Mouse (Mus musculus) neural tube, embryonic 14.5 days (tissue): ENCODE data around the gene Celf1. TPM values are rescaled to one million over a fixed set of nuclear protein-coding genes. Genes with fewer than 3 reads are reported as not detected.

Experiments used
- ATAC-seq: fragments of 200-750 bp; cut with Nextera tagmentation; 2 replicates; pipeline ENCODE4 v1.8.0; 2017; ENCODE audit warnings: low read depth, mild to moderate bottlenecking, moderate TSS enrichment, moderate library complexity
- H3K27ac ChIP-seq: fragments of 300-500 bp; sonication (generic); 2 replicates; pipeline ENCODE4 v1.5.1; 2014; ENCODE audit warnings: low read depth, mild to moderate bottlenecking, control low read depth, low read length, moderate library complexity, mixed read lengths
- H3K27me3 ChIP-seq: fragments of 300-500 bp; sonication (generic); 2 replicates; pipeline ENCODE4 v1.6.1; 2014; ENCODE audit warnings: low read length; ENCODE audit not compliant: control insufficient read depth, insufficient read depth
- H3K36me3 ChIP-seq: fragments of 300-500 bp; sonication (generic); 2 replicates; pipeline ENCODE4 v1.6.1; 2014; ENCODE audit warnings: low read length, mixed read lengths; ENCODE audit not compliant: control insufficient read depth, insufficient read depth
- H3K4me1 ChIP-seq: fragments of 300-500 bp; sonication (generic); 2 replicates; pipeline ENCODE4 v1.6.1; 2014; ENCODE audit warnings: low read length; ENCODE audit not compliant: control insufficient read depth, insufficient read depth
- H3K4me2 ChIP-seq: fragments of 300-500 bp; sonication (generic); 2 replicates; pipeline ENCODE4 v1.6.1; 2014; ENCODE audit warnings: mild to moderate bottlenecking, low read depth, low read length, control low read depth
- H3K4me3 ChIP-seq: fragments of 300-500 bp; sonication (generic); 2 replicates; pipeline ENCODE4 v1.5.1; 2014; ENCODE audit warnings: low read depth, low read length, control low read depth, mixed read lengths
- H3K9ac ChIP-seq: fragments of 300-500 bp; sonication (generic); replicated peaks from 2 replicates; pipeline ENCODE4 v1.6.1; 2014; ENCODE audit warnings: low read depth, mild to moderate bottlenecking, control low read depth, low read length, mixed read lengths
- H3K9me3 ChIP-seq: fragments of 300-500 bp; sonication (generic); 2 replicates; pipeline ENCODE4 v1.6.1; 2016; ENCODE audit warnings: low read length; ENCODE audit not compliant: control insufficient read depth
- WGBS: fragments of 180-500 bp; shearing (Covaris S2); extraction: QIAGEN DNeasy Blood & Tissue Kit; methylation state at CpG from one replicate; pipeline ENCODE4 v1.1.7; 2014; 5-methylcytosine and 5-hydroxymethylcytosine counted together
- polyA plus RNA-seq: library from polyadenylated mRNA; unstranded; fragments of >200 nt; fragmentation: Nextera tagmentation; extraction: Ambion mirVana; gene quantifications from 2 replicates; pipeline ENCODE4 v1.2.1, GENCODE M21; 2014

Celf1 gene
- polyA plus RNA-seq, 1 experiment from 2014 or later = 77.6 TPM

GRCm38 (mm10) chr2:91068872-91069165 lies 128.6 kb downstream of the Celf1 start:
- WGBS = 49% methylated on average over 6 of the region's 6 CpGs
- Histone ChIP-seq H3K4me1 (peaks cover 20% of the 10 kb centered on the region), H3K27ac (no peak overlapping the region), H3K4me3 (peak overlapping the region; percentile 65; the same call in 1 of the 2 replicates), H3K9ac (peak overlapping the region; percentile 71; the same call in 1 of the 2 replicates), H3K9me3 (no peaks in the 10 kb centered on the region), H3K4me2 (peak overlapping the region; percentile 67), H3K27me3 (no peaks in the 10 kb centered on the region), H3K36me3 (peaks cover 10% of the 10 kb centered on the region; the same call in 1 of the 2 replicates)
- no peak for ATAC-seq

Other genes starting within 250 kb of the Celf1 start
- 110 and 128 TPM in 2 replicates for gene Fnbp4, start 195.0 kb upstream of the Celf1 start, polyA plus RNA-seq
- 0.11 and 0.31 TPM in 2 replicates for gene Agbl2, start 157.7 kb upstream of the Celf1 start, polyA plus RNA-seq
- 277 and 280 TPM in 2 replicates for gene Mtch2, start 93.2 kb upstream of the Celf1 start, polyA plus RNA-seq
- gene C1qtnf4, start 54.5 kb upstream of the Celf1 start, polyA plus RNA-seq = 135 and 143 TPM in 2 replicates
- gene Kbtbd4, start 35.6 kb upstream of the Celf1 start, polyA plus RNA-seq = 47.5 and 50.4 TPM in 2 replicates
- gene Ndufs3, start 35.6 kb upstream of the Celf1 start, polyA plus RNA-seq = 229 and 259 TPM in 2 replicates
- 0.37 and 1.2 TPM in 2 replicates for gene Rapsn, start 95.2 kb downstream of the Celf1 start, polyA plus RNA-seq
- gene Psmc3, start 113.6 kb downstream of the Celf1 start, polyA plus RNA-seq = 245 and 251 TPM in 2 replicates
- 29.2 and 32.3 TPM in 2 replicates for gene Slc39a13, start 130.0 kb downstream of the Celf1 start, polyA plus RNA-seq
- 1.7 and 3.3 TPM in 2 replicates for gene Spi1, start 142.0 kb downstream of the Celf1 start, polyA plus RNA-seq
- gene Mybpc3, start 177.8 kb downstream of the Celf1 start, polyA plus RNA-seq = not detected in 2 replicates
- 61.4 and 64.5 TPM in 2 replicates for gene Madd, start 243.5 kb downstream of the Celf1 start, polyA plus RNA-seq